Mouse (Mus musculus) liver, embryonic 15.5 days (tissue): ENCODE data around the gene Zc3h4. TPM values are rescaled to one million over a fixed set of nuclear protein-coding genes. Genes with fewer than 3 reads are reported as not detected.

ENCODE experiments used
- ATAC-seq: fragments of 200-750 bp; cut with Nextera tagmentation; 2 replicates; pipeline ENCODE4 v1.8.0; 2017; ENCODE audit warnings: moderate number of reproducible peaks, mild to moderate bottlenecking, moderate library complexity; ENCODE audit not compliant: insufficient read depth
- H3K27ac ChIP-seq: fragments of 300-500 bp; sonication (generic); replicated peaks from 2 replicates; pipeline ENCODE4 v1.5.1; 2015; ENCODE audit warnings: mild to moderate bottlenecking, inconsistent platforms
- H3K27me3 ChIP-seq: fragments of 300-500 bp; sonication (generic); 2 replicates; pipeline ENCODE4 v1.6.1; 2015; ENCODE audit warnings: mild to moderate bottlenecking, inconsistent platforms
- H3K36me3 ChIP-seq: fragments of 300-500 bp; sonication (generic); replicated peaks from 2 replicates; pipeline ENCODE4 v1.6.1; 2015; ENCODE audit warnings: moderate library complexity, mild to moderate bottlenecking, inconsistent platforms
- H3K4me1 ChIP-seq: fragments of 300-500 bp; sonication (generic); replicated peaks from 2 replicates; pipeline ENCODE4 v1.6.1; 2015; ENCODE audit warnings: inconsistent platforms
- H3K4me2 ChIP-seq: fragments of 300-500 bp; sonication (generic); 2 replicates; pipeline ENCODE4 v1.6.1; 2015; ENCODE audit warnings: moderate library complexity, mild to moderate bottlenecking, inconsistent platforms
- H3K4me3 ChIP-seq: fragments of 300-500 bp; sonication (generic); replicated peaks from 2 replicates; pipeline ENCODE4 v1.5.1; 2015; ENCODE audit warnings: mild to moderate bottlenecking, inconsistent platforms
- H3K9ac ChIP-seq: fragments of 300-500 bp; sonication (generic); 2 replicates; pipeline ENCODE4 v1.6.1; 2015; ENCODE audit warnings: moderate library complexity, mild to moderate bottlenecking, inconsistent platforms
- H3K9me3 ChIP-seq: fragments of 300-500 bp; sonication (generic); replicated peaks from 2 replicates; pipeline ENCODE4 v1.6.1; 2016; ENCODE audit warnings: inconsistent platforms
- WGBS: fragments of 180-500 bp; shearing (Covaris S2); methylation state at CpG from one replicate; pipeline ENCODE4 v1.1.7; 2015; ENCODE audit warnings: mixed read lengths; ENCODE audit not compliant: insufficient replicate concordance; 5-methylcytosine and 5-hydroxymethylcytosine counted together
- polyA plus RNA-seq: library from polyadenylated mRNA; unstranded; fragments of >200 nt; fragmentation: Nextera tagmentation; extraction: Ambion mirVana; gene quantifications from 2 replicates; pipeline ENCODE4 v1.2.1, GENCODE M21; 2015

Gene Zc3h4
- 8.0 and 10.8 TPM in 2 replicates for polyA plus RNA-seq

DNA sequence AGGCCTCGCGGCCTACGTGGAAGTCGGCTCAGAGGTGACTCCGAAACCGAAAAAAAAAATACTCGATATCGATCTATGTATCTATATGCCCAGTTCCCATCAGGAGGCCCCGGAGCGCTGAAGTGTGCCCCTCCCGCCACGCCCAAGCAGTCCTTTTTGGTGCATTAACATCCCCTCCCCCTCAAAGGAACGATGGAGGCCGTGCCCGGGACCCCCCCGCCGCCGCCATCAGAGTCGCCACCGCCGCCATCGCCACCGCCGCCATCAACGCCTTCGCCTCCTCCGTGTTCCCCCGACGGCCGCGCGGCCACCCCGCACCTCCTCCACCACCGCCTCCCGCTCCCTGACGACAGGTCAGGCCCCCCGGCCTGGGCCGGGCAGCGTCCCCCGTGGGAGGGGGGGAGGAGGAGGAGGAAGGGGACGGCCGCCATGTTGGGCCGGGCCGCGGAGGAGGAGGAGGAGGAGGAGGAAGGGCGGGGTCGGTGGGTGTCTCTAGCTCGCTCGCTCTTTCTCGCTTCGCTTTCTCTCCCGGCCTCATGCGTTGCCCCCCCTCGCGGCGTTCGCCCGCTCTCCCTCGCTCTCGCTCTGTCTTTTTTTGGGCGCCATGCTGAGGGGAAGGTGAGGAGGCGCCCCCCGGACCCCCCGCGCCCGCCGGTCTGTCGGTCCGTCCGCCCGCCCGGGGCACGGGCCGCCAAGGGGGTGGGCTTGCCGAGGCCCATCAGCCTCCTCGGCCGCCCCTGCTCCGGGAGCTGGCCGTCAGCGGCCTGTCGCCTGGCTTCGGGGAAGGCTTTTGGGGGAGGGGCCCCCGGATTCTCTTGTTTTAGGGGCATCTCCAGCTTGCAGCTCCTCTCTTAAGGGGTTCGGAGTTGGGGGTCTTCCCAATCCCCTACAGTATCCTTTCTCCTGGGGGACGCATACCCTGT lies at the start of gene Zc3h4:
Zc3h4 (plus strand) TSS at position 222 of the 923 bp plus-strand sequence.
- WGBS, result 1% methylated on average over 77 of the region's 85 CpGs
- peaks cover 45% of the 10 kb centered on the region for H3K4me1 ChIP-seq
- H3K4me3 ChIP-seq, result peak within 1 kb of the TSS; percentile 83
- peak within 1 kb of the TSS; percentile 99 for H3K27ac ChIP-seq
- H3K9ac ChIP-seq, result peak within 1 kb of the TSS; percentile 100
- H3K36me3 ChIP-seq, result 0 out of 2 replicates have a peak, but pooled peaks cover 3% of the 10 kb centered on the region
- H3K4me2 ChIP-seq, result peak within 1 kb of the TSS; percentile 86
- peak; percentile 51 for ATAC-seq
- H3K27me3 ChIP-seq, result no peaks in the 10 kb centered on the region
- no peaks in the 10 kb centered on the region for H3K9me3 ChIP-seq

DNA sequence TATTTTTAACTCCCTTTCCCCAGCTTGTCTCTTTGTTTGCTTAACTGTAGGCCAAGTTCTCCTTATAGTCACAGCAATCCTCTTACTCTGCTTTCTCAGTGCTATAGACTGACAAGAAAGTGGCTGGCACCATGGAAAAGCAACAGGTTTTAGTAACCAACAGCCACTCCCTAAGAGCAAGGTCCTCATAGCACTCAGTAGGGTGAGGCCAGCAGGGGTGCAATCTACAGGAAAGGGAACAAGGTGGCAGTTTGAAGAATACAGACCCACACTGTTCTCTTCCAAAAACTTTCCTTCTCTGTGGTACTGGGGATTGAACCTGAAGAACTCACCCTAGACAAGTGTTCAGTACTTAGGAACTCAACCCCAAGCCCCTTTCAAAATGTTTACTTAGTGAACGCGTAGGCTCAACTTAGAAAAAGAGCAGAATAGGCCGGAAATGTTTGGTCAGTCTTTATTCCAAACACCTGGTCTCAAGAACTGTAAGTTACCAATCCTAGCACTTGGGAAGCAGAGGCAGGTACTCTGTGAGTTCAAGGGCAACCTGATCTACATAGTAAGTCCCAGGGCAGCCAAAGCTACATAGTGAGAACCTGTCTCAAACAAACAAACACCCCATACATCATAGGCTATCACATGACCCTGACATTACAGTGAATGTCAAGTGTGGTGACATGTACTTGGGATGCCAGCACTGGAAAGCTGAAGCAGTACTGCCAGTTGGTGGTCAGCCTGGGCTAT lies 44.7 kb upstream of the Zc3h4 start:
- H3K4me3 ChIP-seq, result no peak overlapping the region
- no peaks in the 10 kb centered on the region for H3K27me3 ChIP-seq
- H3K27ac ChIP-seq, result no peak overlapping the region
- H3K9ac ChIP-seq, result no peak overlapping the region
- no peak for ATAC-seq
- H3K36me3 ChIP-seq, result peaks cover 76% of the 10 kb centered on the region
- no peaks in the 10 kb centered on the region for H3K4me1 ChIP-seq
- H3K4me2 ChIP-seq, result no peak overlapping the region
- WGBS, result 78% methylated on average over 3 of the region's 3 CpGs
- H3K9me3 ChIP-seq, result no peaks in the 10 kb centered on the region

DNA sequence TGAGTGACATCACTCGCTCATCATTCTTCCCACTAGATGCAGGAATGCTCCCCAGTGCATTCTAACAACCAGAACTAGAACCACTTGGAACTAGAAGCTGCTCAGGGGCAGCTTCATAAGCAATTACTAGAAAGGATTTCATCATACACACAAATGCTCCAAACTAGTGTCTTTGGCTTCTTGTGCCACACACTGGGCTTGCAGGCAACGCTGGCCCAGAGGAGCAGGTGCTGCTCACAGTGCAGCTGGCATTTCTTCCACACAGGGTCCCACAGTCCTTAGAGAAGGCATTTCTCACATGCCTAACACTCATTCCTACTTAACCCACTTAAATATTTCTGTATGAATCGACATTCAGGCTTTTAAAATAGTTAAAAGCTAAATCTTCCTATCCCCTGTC lies 43.1 kb upstream of the Zc3h4 start:
- WGBS, result 83% methylated on average over 3 of the region's 3 CpGs
- Histone ChIP-seq H3K27me3 (no peaks in the 10 kb centered on the region), H3K27ac (no peak overlapping the region), H3K9ac (no peak overlapping the region), H3K4me3 (no peak overlapping the region), H3K36me3 (peaks cover 76% of the 10 kb centered on the region), H3K9me3 (no peaks in the 10 kb centered on the region), H3K4me2 (no peak overlapping the region), H3K4me1 (no peaks in the 10 kb centered on the region)
- ATAC-seq, result no peak

DNA sequence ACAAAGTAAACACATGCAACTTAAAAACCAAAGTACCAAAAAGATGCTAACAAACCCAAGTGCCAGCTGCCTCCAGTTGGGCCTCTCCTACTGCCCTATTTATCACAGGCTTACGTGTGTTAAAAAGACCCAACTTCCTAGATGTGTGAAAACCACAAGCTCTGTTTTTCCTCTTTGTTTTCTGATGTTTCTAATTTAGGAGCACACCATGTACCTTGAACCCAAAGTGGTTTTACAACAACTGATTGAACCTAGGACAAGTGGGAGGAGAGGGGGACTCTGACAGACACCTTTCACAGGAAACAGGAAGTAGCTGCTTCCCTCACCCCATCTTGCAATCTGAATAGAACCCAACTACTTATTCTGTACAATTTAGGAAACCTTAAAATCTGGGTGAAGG lies 36.4 kb upstream of the Zc3h4 start:
- WGBS, result 72% methylated on average over 1 of the region's 1 CpGs
- no peak overlapping the region for H3K9ac ChIP-seq
- ATAC-seq, result peak; percentile 44; the same call in 1 of the 2 replicates
- no peaks in the 10 kb centered on the region for H3K27me3 ChIP-seq
- peaks cover 92% of the 10 kb centered on the region for H3K36me3 ChIP-seq
- no peak overlapping the region for H3K4me2 ChIP-seq
- H3K27ac ChIP-seq, result 0 out of 2 replicates have a peak overlapping the region, but pooled peaks have one; percentile 8
- peaks cover 7% of the 10 kb centered on the region for H3K4me1 ChIP-seq
- no peak overlapping the region for H3K4me3 ChIP-seq
- H3K9me3 ChIP-seq, result no peaks in the 10 kb centered on the region

DNA sequence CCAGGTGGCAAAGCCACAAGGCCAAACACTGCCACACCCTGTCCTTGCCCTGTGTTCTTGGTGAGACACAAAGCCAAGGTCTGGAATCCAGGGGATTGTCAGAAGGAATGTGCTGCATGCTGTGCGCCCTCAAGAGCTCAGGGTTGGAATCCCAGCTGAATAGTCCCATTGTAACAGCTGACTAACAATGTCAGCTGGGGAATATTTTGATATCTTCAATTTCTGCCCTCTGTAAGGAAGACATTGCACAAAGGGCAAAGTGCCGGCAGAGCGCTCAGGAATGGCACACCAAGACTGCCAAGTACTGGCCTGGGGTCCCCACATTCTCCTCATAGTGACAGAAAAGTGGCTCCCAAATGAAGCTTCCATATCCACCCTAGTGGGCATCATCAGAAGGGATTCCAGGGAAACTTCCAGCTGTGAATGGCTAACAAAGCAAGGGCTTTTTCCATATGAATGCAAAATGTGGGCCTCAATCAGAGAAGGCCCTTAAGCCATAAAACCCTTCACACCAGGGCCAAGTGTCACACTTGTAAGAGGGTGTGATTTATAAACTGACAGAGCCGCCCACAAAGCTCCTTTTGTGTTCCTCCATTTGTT lies 35.7 kb upstream of the Zc3h4 start:
- Histone ChIP-seq H3K4me1 (peaks cover 12% of the 10 kb centered on the region), H3K4me3 (no peak overlapping the region), H3K27me3 (no peaks in the 10 kb centered on the region), H3K9me3 (no peaks in the 10 kb centered on the region), H3K4me2 (no peak overlapping the region), H3K9ac (no peak overlapping the region), H3K36me3 (peaks cover 95% of the 10 kb centered on the region), H3K27ac (0 out of 2 replicates have a peak overlapping the region, but pooled peaks have one; percentile 1)
- ATAC-seq, result no peak
- 77% methylated on average over 4 of the region's 4 CpGs for WGBS

DNA sequence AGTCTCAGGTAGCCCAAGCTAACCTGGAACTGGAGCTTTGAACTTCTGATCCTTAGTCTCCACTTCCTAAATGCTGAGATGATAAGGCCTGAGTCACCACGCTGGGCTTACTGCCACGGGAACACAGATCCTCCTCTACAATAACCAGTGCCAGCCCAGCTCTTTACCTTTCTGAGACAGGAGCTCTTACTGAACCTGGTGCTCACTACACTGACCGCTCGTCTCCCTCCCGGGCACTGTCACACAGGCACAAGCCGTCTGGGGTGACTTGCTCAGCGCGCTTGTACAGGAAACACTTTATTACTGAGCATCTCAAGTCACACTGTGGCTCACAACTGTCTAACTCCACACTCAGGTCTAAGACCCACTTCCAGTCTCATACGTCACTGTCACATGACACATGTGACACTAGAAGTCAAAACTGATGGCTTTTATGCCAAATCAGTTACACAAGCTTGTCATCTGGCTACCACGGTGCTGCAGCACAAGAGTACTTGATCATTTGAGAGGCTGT lies 34.5 kb upstream of the Zc3h4 start:
- Histone ChIP-seq H3K9ac (no peak overlapping the region), H3K27ac (no peak overlapping the region), H3K4me1 (peaks cover 13% of the 10 kb centered on the region), H3K4me2 (no peak overlapping the region), H3K36me3 (peaks cover 98% of the 10 kb centered on the region), H3K27me3 (no peaks in the 10 kb centered on the region), H3K9me3 (no peaks in the 10 kb centered on the region), H3K4me3 (no peak overlapping the region)
- WGBS, result 75% methylated on average over 10 of the region's 10 CpGs
- ATAC-seq, result no peak

DNA sequence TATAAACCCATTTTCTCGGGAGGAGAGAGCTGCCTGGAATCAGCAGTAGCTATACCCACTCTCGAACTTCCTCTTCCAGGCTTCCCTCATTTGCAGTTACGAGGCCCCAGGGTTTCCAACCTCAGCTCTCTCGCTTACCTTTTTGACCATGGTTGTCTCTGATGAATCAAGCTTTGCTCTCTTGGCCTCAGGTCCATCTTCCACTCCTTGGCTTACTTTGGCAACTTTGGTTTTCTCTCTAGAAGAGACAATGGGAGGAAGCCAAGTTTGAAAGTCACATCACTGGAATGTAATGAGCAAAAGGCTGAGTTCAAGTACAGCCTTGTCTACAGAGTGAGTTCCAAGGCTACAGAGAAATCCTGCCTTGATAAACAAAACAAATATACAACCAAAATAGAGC lies 34.0 kb upstream of the Zc3h4 start:
- no peak for ATAC-seq
- H3K9ac ChIP-seq, result no peak overlapping the region
- peaks cover 96% of the 10 kb centered on the region for H3K36me3 ChIP-seq
- H3K4me2 ChIP-seq, result no peak overlapping the region
- H3K27ac ChIP-seq, result no peak overlapping the region
- no peak overlapping the region for H3K4me3 ChIP-seq
- no peaks in the 10 kb centered on the region for H3K9me3 ChIP-seq
- H3K27me3 ChIP-seq, result no peaks in the 10 kb centered on the region
- H3K4me1 ChIP-seq, result peaks cover 13% of the 10 kb centered on the region
- 67% methylated on average over 4 of the region's 4 CpGs for WGBS

DNA sequence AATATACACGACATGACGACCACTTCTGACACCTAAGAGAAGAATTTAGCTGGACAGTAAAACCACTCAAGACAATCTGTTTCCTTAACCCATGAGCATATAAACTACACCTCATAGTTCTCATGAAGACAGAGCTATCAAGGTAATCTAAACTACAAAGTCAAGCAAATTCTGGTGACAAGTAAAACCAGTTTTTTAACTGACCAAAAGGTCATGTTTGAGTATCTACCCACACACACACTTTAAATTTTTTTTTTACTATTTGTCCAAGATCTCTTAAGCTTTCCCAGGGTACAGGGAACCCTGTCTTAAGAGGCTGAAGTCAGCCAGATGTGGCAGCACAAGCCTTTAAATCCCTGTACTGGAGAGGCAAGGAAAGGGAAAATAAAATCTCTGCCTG lies 31.9 kb upstream of the Zc3h4 start:
- peaks cover 13% of the 10 kb centered on the region for H3K4me1 ChIP-seq
- H3K4me2 ChIP-seq, result no peak overlapping the region
- no peak overlapping the region for H3K27ac ChIP-seq
- peaks cover 87% of the 10 kb centered on the region for H3K36me3 ChIP-seq
- H3K9me3 ChIP-seq, result no peaks in the 10 kb centered on the region
- H3K27me3 ChIP-seq, result no peaks in the 10 kb centered on the region
- no peak overlapping the region for H3K9ac ChIP-seq
- no peak overlapping the region for H3K4me3 ChIP-seq
- ATAC-seq, result no peak
- 71% methylated on average over 2 of the region's 2 CpGs for WGBS

DNA sequence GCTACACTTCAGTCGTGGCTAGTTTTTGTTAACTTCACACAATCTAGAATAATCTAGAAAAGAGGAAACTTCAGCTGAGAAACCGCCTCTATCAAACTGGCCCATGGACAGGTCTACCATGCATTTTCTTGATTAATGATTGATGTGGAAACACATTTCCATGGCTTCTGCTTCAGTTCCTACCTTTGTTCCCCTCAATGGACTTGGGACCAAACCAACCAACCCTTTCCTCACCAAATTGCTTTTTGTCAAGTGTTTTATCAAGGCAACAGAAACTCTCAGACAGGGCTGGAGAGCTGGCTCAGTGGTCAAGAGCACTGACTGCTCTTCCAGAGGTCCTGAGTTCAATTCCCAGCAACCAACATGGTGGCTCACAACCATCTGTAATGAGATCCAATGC lies 30.1 kb upstream of the Zc3h4 start:
- no peak overlapping the region for H3K4me3 ChIP-seq
- WGBS, result 58% methylated on average over 2 of the region's 2 CpGs
- no peak overlapping the region for H3K4me2 ChIP-seq
- no peaks in the 10 kb centered on the region for H3K9me3 ChIP-seq
- H3K27me3 ChIP-seq, result no peaks in the 10 kb centered on the region
- H3K27ac ChIP-seq, result no peak overlapping the region
- no peak overlapping the region for H3K9ac ChIP-seq
- peaks cover 81% of the 10 kb centered on the region for H3K36me3 ChIP-seq
- H3K4me1 ChIP-seq, result peaks cover 6% of the 10 kb centered on the region; the same call in 1 of the 2 replicates
- ATAC-seq, result no peak

DNA sequence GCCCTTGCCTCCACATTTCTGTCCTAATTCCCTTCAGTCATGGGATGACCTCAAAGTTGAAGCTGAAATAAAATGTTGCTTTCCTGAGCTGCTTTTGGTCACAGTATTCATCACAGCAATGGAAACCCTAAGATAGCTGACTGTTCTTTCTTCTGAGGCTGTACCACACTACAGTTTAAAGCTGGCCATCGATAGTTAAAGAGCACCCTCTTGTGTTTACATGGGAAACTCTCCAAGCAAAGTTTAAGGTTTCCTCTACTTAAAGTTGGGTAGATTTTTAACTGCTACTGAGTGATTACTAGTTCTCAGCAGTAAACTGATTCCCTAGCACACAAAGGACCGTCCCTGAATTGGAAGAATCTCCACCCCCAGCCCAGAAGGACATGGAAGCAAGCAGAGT lies 27.0 kb upstream of the Zc3h4 start:
- no peak for ATAC-seq
- Histone ChIP-seq H3K9ac (no peak overlapping the region), H3K4me1 (peaks cover 6% of the 10 kb centered on the region; the same call in 1 of the 2 replicates), H3K4me2 (no peak overlapping the region), H3K27me3 (no peaks in the 10 kb centered on the region), H3K36me3 (peaks cover 81% of the 10 kb centered on the region), H3K27ac (0 out of 2 replicates have a peak overlapping the region, but pooled peaks have one; percentile 3), H3K4me3 (no peak overlapping the region), H3K9me3 (no peaks in the 10 kb centered on the region)
- 43% methylated on average over 2 of the region's 2 CpGs for WGBS
